Mouse (Mus musculus) G1E (cell line): Measurements from ENCODE around the gene Fdx1. TPM values are rescaled to one million over a fixed set of nuclear protein-coding genes. Genes with fewer than 3 reads are reported as not detected.

Experiments used
- ATAC-seq: 2 replicates; pipeline ENCODE4 v1.8.0; 2016; ENCODE audit warnings: mild to moderate bottlenecking; ENCODE audit not compliant: insufficient number of reproducible peaks, poor library complexity, low FRiP score, severe bottlenecking; ENCODE audit errors: extremely low read depth
- DNase-seq: peaks from one replicate; pipeline ENCODE4 v3.0.0; 2012; ENCODE audit warnings: low spot score
- H3K27me3 ChIP-seq: 2 replicates; pipeline ENCODE4 v1.6.1; 2012; ENCODE audit warnings: mild to moderate bottlenecking, low read length, inconsistent platforms; ENCODE audit not compliant: insufficient read depth
- H3K36me3 ChIP-seq: replicated peaks from 2 replicates; pipeline ENCODE3; 2012; ENCODE audit warnings: mild to moderate bottlenecking, inconsistent platforms
- H3K4me1 ChIP-seq: 2 replicates; pipeline ENCODE4 v1.6.1; 2012; ENCODE audit warnings: low read depth, low read length, inconsistent platforms, mixed read lengths; ENCODE audit not compliant: insufficient read depth
- H3K4me3 ChIP-seq: 2 replicates; pipeline ENCODE4 v1.5.1; 2012; ENCODE audit warnings: low read depth, mild to moderate bottlenecking, inconsistent platforms, low read length, moderate library complexity, mixed read lengths
- H3K9me3 ChIP-seq: replicated peaks from 2 replicates; pipeline ENCODE4 v1.6.1; 2012; ENCODE audit warnings: inconsistent platforms
- CTCF ChIP-seq: IDR thresholded peaks from 2 replicates; pipeline ENCODE4 v1.5.1; 2012; ENCODE audit warnings: low read depth, low read length, inconsistent platforms, mixed read lengths
- GATA1 ChIP-seq: IDR thresholded peaks from 2 replicates; pipeline ENCODE4 v1.6.1; 2012; ENCODE audit warnings: borderline replicate concordance, low read length, inconsistent platforms, mixed read lengths
- GATA2 ChIP-seq: IDR thresholded peaks from 2 replicates; pipeline ENCODE4 v1.6.1; 2012; ENCODE audit warnings: low read depth, low read length, inconsistent platforms, borderline replicate concordance
- POLR2AphosphoS5 ChIP-seq: IDR thresholded peaks from 2 replicates; pipeline ENCODE4 v1.6.1; 2012; ENCODE audit warnings: low read depth, low read length, inconsistent platforms; ENCODE audit not compliant: insufficient replicate concordance
- TAL1 ChIP-seq: conservative IDR thresholded peaks from 2 replicates; pipeline ENCODE4 v1.6.1; 2012; ENCODE audit warnings: low read depth, low read length, inconsistent platforms, mixed read lengths
- polyA plus RNA-seq: library from polyadenylated mRNA; stranded (reverse); fragments of >175 nt; gene quantifications from 2 replicates; pipeline ENCODE4 v1.2.3, GENCODE M21; 2012
- total RNA-seq, 2 experiments: library from RNA; stranded (forward) in 1 of 2; stranded (reverse) in 1 of 2; fragments of 200-1000 nt in 1 of 2; fragments of >200 nt in 1 of 2; fragmentation: Nextera tagmentation in 1 of 2; gene quantifications; 2 replicates each; pipeline ENCODE4 v1.2.3; 2014 to 2017

Gene Fdx1
- total and polyA plus RNA-seq, 3 experiments, result 12.0 to 43.9 (median 21.4) TPM

GRCm38 (mm10) chr9:51931054-51931690 lies 32.2 kb downstream of the Fdx1 start:
- Histone ChIP-seq H3K27me3 (peaks cover 2% of the 10 kb centered on the region; the same call in 1 of the 2 replicates), H3K4me1 (no peaks in the 10 kb centered on the region), H3K9me3 (no peaks in the 10 kb centered on the region), H3K4me3 (no peak overlapping the region), H3K36me3 (no peaks in the 10 kb centered on the region)
- no peak for TF ChIP-seq GATA2
- no peak for TF ChIP-seq GATA1
- TF ChIP-seq POLR2AphosphoS5, result no peak
- no peak for TF ChIP-seq CTCF
- TF ChIP-seq TAL1, result no peak
- ATAC-seq (no peak), DNase-seq (no peak)

GRCm38 (mm10) chr9:51929972-51930371 lies 33.4 kb downstream of the Fdx1 start:
- ATAC-seq (no peak), DNase-seq (no peak)
- no peak for TF ChIP-seq GATA1
- TF ChIP-seq GATA2, result no peak
- TF ChIP-seq CTCF, result no peak
- TF ChIP-seq POLR2AphosphoS5, result no peak
- no peak for TF ChIP-seq TAL1
- no peaks in the 10 kb centered on the region for H3K4me1 ChIP-seq
- no peaks in the 10 kb centered on the region for H3K36me3 ChIP-seq
- H3K9me3 ChIP-seq, result no peaks in the 10 kb centered on the region
- H3K27me3 ChIP-seq, result peaks cover 2% of the 10 kb centered on the region; the same call in 1 of the 2 replicates
- no peak overlapping the region for H3K4me3 ChIP-seq

DNA sequence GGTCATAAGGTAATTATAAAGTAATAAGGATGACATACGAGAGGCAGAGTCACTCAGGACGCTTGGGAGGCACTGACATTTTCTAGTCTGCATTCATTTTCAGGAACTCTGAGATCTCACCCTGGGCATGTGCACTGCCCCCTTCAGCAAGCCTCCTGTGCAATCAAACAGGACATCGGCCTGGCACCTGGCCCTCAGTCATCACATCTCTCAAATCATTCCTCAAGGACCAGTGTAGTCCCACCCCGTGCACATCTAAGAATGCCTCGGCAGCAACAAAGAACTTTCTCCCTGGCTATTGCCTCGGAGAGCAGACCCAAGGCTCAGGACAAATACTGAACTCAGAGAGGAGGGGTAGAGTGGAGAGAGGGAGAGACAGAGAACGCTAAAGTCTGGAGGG lies 34.7 kb downstream of the Fdx1 start:
- Histone ChIP-seq H3K36me3 (no peaks in the 10 kb centered on the region), H3K9me3 (no peaks in the 10 kb centered on the region), H3K4me1 (no peaks in the 10 kb centered on the region), H3K4me3 (no peak overlapping the region), H3K27me3 (peaks cover 9% of the 10 kb centered on the region; the same call in 1 of the 2 replicates)
- DNase-seq (no peak), ATAC-seq (no peak)
- no peak for TF ChIP-seq POLR2AphosphoS5
- no peak for TF ChIP-seq TAL1
- no peak for TF ChIP-seq CTCF

DNA sequence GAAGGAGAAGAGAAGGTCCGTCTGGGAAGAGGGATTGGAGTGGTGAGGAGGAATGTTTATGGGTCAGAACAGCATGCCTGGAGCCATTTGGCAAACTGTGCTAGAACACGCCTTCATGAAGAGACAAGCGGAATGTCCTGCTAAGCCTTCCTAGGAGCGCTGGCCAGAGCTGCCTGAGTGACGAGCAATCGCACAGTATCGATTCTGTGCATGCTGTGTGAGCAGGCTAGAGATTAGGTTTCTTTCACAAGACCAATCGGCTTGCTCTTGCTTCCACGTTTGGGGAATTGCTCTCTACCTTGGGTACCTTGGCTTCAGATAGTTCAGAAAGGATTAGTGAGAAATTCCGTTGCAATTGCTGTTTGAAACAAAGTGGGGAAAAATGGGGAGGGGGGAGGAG lies 35.2 kb downstream of the Fdx1 start:
- H3K9me3 ChIP-seq, result no peaks in the 10 kb centered on the region
- H3K36me3 ChIP-seq, result no peaks in the 10 kb centered on the region
- DNase-seq (no peak), ATAC-seq (no peak)
- H3K4me3 ChIP-seq, result no peak overlapping the region
- H3K27me3 ChIP-seq, result peaks cover 9% of the 10 kb centered on the region; the same call in 1 of the 2 replicates
- H3K4me1 ChIP-seq, result no peaks in the 10 kb centered on the region
- TF ChIP-seq TAL1 (no peak), GATA1 (no peak), CTCF (no peak), GATA2 (no peak), POLR2AphosphoS5 (no peak)

DNA sequence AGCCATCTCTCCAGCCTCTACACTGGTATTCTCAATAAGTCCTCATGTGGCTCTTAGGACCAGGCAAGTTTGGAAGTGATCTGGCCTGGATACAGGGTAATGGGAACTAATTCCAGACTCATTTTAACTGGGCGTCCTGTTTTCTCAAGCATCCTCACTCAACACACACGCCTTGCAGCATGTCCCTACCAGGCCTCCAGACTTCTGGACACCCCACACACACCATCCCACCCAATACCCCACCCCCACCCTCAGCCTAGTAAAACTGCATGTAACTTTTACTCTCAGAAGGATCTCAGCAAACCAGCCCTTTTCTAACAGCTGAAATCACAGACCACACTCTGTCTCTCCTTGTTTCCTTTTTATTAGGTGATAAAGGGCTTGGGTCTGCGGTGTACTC lies 35.7 kb downstream of the Fdx1 start:
- H3K4me3 ChIP-seq, result no peak overlapping the region
- TF ChIP-seq CTCF (no peak), TAL1 (no peak), GATA2 (no peak), POLR2AphosphoS5 (no peak), GATA1 (no peak)
- no peaks in the 10 kb centered on the region for H3K4me1 ChIP-seq
- no peaks in the 10 kb centered on the region for H3K36me3 ChIP-seq
- DNase-seq (no peak), ATAC-seq (no peak)
- H3K9me3 ChIP-seq, result no peaks in the 10 kb centered on the region
- peaks cover 9% of the 10 kb centered on the region; the same call in 1 of the 2 replicates for H3K27me3 ChIP-seq

GRCm38 (mm10) chr9:51926629-51927028 lies 36.7 kb downstream of the Fdx1 start:
- no peaks in the 10 kb centered on the region for H3K36me3 ChIP-seq
- H3K9me3 ChIP-seq, result no peaks in the 10 kb centered on the region
- no peak for ATAC-seq
- no peak for DNase-seq
- no peaks in the 10 kb centered on the region for H3K4me1 ChIP-seq
- TF ChIP-seq TAL1, result no peak
- TF ChIP-seq POLR2AphosphoS5, result no peak
- TF ChIP-seq CTCF, result no peak
- TF ChIP-seq GATA2, result no peak
- TF ChIP-seq GATA1, result no peak
- H3K4me3 ChIP-seq, result no peak overlapping the region
- peaks cover 9% of the 10 kb centered on the region; the same call in 1 of the 2 replicates for H3K27me3 ChIP-seq
